Mouse (Mus musculus): ENCODE data around the gene Klhl3. TPM values are rescaled to one million over a fixed set of nuclear protein-coding genes. Genes with fewer than 3 reads are reported as not detected.

Klhl3 gene
- polyA plus RNA-seq, 1 experiment = 0.86 TPM

DNA sequence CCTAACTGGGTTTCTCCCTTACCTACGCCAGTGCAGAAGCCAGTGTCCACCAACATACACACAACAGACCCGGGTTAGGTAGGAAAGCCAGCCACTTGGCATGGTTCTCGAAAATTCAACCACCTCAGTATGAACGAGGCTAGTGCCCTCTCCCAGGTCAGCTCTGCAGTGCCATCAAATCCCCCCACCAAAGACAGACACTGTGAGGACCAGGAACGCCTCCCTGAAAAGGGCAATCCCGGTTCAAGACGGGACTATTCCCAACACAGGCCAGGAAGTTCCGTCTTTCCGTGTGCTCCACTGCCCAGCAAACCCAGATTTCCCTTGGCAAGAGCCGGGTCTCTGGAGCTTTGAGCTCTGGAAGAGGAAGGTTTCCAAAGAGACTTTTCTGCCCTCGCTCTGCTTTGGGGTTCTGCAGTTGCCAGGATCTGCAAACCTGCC lies 771 bp downstream of the Klhl3 start:
- Histone ChIP-seq H3K27me3 (ENCODE audit: control insufficient read depth, insufficient read depth, low read length) (no peaks in the 10 kb centered on the region; the same call in 1 of the 2 replicates), H3K4me3 (ENCODE audit: extremely low read depth, insufficient read depth, insufficient read length) (peak overlapping the region; percentile 57), H3K36me3 (ENCODE audit: control insufficient read depth, insufficient read depth, low read length) (no peaks in the 10 kb centered on the region), H3K27ac (ENCODE audit: insufficient read depth, low read length) (no peak overlapping the region), H3K4me1 (ENCODE audit: control insufficient read depth, insufficient read depth, insufficient read length) (no peaks in the 10 kb centered on the region; the same call in 1 of the 2 replicates)
- WGBS = 6% methylated on average over 11 of the region's 11 CpGs
- no peak for DNase-seq (ENCODE audit: low read depth in 1 of 2, low spot score in 2 of 2)
- no peak for TF ChIP-seq POLR2A (IDR thresholded peaks at IDR 0.05; ENCODE audit: low read depth, low read length)
- no peak for TF ChIP-seq CTCF (IDR thresholded peaks at IDR 0.05; ENCODE audit: extremely low read depth, insufficient read depth, insufficient read length, insufficient replicate concordance)

DNA sequence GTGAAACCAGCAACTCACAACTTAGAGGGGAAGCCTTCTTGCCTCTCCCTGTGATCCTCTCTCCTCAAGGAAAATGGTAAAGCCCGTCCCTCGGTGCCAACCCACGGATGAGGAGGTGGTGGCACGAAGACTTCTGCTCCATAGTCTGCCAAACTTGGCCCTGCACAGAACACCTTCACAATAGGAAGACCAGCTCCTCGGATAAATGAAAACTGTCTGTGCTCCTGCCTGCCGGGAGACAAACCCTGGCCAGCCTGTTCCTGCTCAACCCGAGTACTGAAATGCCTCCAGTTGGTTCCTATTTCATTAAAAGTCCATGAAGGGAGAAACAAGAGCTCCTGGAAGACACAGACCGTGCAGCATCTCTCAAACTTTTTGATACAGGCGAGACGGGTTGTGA lies 1.2 kb downstream of the Klhl3 start:
- Histone ChIP-seq H3K4me3 (ENCODE audit: extremely low read depth, insufficient read depth, insufficient read length) (no peak overlapping the region), H3K27me3 (ENCODE audit: control insufficient read depth, insufficient read depth, low read length) (no peaks in the 10 kb centered on the region; the same call in 1 of the 2 replicates), H3K36me3 (ENCODE audit: control insufficient read depth, insufficient read depth, low read length) (no peaks in the 10 kb centered on the region), H3K27ac (ENCODE audit: insufficient read depth, low read length) (no peak overlapping the region), H3K4me1 (ENCODE audit: control insufficient read depth, insufficient read depth, insufficient read length) (no peaks in the 10 kb centered on the region; the same call in 1 of the 2 replicates)
- WGBS = 46% methylated on average over 10 of the region's 10 CpGs
- DNase-seq (ENCODE audit: low read depth in 1 of 2, low spot score in 2 of 2) = no peak
- TF ChIP-seq POLR2A (IDR thresholded peaks at IDR 0.05; ENCODE audit: low read depth, low read length) (no peak), CTCF (IDR thresholded peaks at IDR 0.05; ENCODE audit: extremely low read depth, insufficient read depth, insufficient read length, insufficient replicate concordance) (no peak)

DNA sequence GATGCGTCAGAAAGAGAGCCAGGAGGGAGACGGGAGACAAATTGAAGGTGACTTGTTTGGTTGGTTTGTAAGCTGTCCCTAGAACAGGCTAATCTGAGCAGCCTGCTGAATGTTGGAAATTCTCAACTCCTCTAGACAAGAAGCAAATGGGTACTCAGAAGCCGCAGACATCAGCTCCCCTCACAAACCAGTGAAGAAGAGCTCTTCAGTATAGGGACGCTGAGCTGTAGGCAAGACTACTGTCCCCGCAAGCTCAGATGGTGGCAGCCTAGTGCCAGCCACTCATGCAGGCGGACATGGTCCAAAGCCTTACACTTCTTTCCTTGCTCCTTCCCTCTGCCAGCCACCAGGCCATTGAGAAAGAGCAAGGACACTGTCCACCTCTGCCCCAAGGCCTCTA lies 2.1 kb downstream of the Klhl3 start:
- 94% methylated on average over 6 of the region's 6 CpGs for WGBS
- Histone ChIP-seq H3K4me1 (ENCODE audit: control insufficient read depth, insufficient read depth, insufficient read length) (no peaks in the 10 kb centered on the region; the same call in 1 of the 2 replicates), H3K27ac (ENCODE audit: insufficient read depth, low read length) (no peak overlapping the region), H3K4me3 (ENCODE audit: extremely low read depth, insufficient read depth, insufficient read length) (no peak overlapping the region), H3K27me3 (ENCODE audit: control insufficient read depth, insufficient read depth, low read length) (no peaks in the 10 kb centered on the region; the same call in 1 of the 2 replicates), H3K36me3 (ENCODE audit: control insufficient read depth, insufficient read depth, low read length) (no peaks in the 10 kb centered on the region)
- TF ChIP-seq POLR2A (IDR thresholded peaks at IDR 0.05; ENCODE audit: low read depth, low read length) (no peak), CTCF (IDR thresholded peaks at IDR 0.05; ENCODE audit: extremely low read depth, insufficient read depth, insufficient read length, insufficient replicate concordance) (no peak)
- no peak for DNase-seq (ENCODE audit: low read depth in 1 of 2, low spot score in 2 of 2)

DNA sequence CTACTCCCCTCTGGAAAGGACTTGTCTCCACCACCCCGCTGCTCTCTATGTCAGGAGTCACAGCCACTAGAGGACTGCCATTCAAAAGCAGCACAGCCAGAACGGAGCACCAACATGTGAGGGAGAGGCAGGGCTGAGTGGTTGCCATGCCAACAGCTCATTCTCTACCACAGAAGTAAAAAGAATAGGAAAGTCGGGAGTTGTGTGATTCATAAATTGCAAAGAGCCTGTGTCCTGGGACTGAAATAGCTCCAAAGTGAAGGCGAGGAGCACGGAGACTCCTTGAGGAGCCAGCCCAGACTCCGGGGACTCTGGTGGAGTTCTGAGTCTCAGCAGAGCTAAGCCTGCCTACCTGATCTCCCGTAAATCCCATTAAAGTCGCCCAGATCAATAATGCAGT lies 22.7 kb downstream of the Klhl3 start:
- Histone ChIP-seq H3K27ac (ENCODE audit: insufficient read depth, low read length) (no peak overlapping the region), H3K36me3 (ENCODE audit: control insufficient read depth, insufficient read depth, low read length) (no peaks in the 10 kb centered on the region), H3K4me1 (ENCODE audit: control insufficient read depth, insufficient read depth, insufficient read length) (no peaks in the 10 kb centered on the region), H3K4me3 (ENCODE audit: extremely low read depth, insufficient read depth, insufficient read length) (no peak overlapping the region), H3K27me3 (ENCODE audit: control insufficient read depth, insufficient read depth, low read length) (no peaks in the 10 kb centered on the region)
- no peak for DNase-seq (ENCODE audit: low read depth in 1 of 2, low spot score in 2 of 2)
- WGBS = 79% methylated on average over 8 of the region's 8 CpGs
- no peak for TF ChIP-seq POLR2A (IDR thresholded peaks at IDR 0.05; ENCODE audit: low read depth, low read length)
- no peak for TF ChIP-seq CTCF (IDR thresholded peaks at IDR 0.05; ENCODE audit: extremely low read depth, insufficient read depth, insufficient read length, insufficient replicate concordance)

DNA sequence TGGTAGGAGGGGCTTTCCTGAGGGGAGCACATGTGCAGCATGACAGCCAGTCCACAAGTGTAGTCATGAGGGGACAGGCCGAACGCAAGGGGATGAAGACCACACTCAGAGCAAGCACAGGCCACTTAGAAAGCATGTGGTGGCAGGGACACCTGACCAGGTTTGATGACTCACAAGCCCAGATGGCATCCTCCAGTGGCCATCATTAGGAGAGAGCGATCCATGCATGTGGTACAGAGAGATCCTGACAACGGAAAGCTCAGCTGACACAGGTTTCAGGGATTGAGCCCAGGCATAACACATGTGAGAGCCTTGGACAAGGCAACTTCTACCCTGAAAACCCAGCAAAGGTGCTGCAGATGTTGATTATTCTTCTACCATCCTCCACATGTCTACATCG lies 29.0 kb downstream of the Klhl3 start:
- WGBS = 90% methylated on average over 5 of the region's 5 CpGs
- H3K4me3 ChIP-seq (ENCODE audit: extremely low read depth, insufficient read depth, insufficient read length) = no peak overlapping the region
- no peaks in the 10 kb centered on the region for H3K36me3 ChIP-seq (ENCODE audit: control insufficient read depth, insufficient read depth, low read length)
- H3K4me1 ChIP-seq (ENCODE audit: control insufficient read depth, insufficient read depth, insufficient read length) = no peaks in the 10 kb centered on the region
- H3K27ac ChIP-seq (ENCODE audit: insufficient read depth, low read length) = no peak overlapping the region
- no peaks in the 10 kb centered on the region for H3K27me3 ChIP-seq (ENCODE audit: control insufficient read depth, insufficient read depth, low read length)
- no peak for DNase-seq (ENCODE audit: low read depth in 1 of 2, low spot score in 2 of 2)
- TF ChIP-seq CTCF (IDR thresholded peaks at IDR 0.05; ENCODE audit: extremely low read depth, insufficient read depth, insufficient read length, insufficient replicate concordance) (no peak), POLR2A (IDR thresholded peaks at IDR 0.05; ENCODE audit: low read depth, low read length) (no peak)

DNA sequence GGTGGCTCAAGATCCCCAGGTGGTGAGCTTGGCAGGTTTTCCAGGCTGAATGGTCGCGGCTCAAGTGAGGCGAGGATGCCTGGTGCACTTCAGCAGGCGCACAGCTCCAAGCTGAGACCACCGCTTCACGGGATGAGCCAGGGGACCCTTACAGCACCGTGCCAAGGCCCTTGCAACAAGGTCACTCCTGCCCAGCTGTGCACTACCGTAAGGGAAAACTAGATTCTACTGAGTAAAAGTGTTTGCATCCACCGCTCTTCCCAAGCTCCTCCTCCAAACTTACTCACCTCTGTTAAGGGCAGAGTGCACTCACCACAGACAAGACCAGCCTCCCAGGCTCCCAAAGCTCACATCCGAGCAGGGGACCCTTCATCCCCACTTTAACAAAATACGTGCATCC lies 29.9 kb downstream of the Klhl3 start:
- Histone ChIP-seq H3K36me3 (ENCODE audit: control insufficient read depth, insufficient read depth, low read length) (no peaks in the 10 kb centered on the region), H3K4me1 (ENCODE audit: control insufficient read depth, insufficient read depth, insufficient read length) (no peaks in the 10 kb centered on the region), H3K27me3 (ENCODE audit: control insufficient read depth, insufficient read depth, low read length) (no peaks in the 10 kb centered on the region), H3K4me3 (ENCODE audit: extremely low read depth, insufficient read depth, insufficient read length) (no peak overlapping the region), H3K27ac (ENCODE audit: insufficient read depth, low read length) (no peak overlapping the region)
- WGBS = 89% methylated on average over 11 of the region's 11 CpGs
- no peak for DNase-seq (ENCODE audit: low read depth in 1 of 2, low spot score in 2 of 2)
- TF ChIP-seq CTCF (IDR thresholded peaks at IDR 0.05; ENCODE audit: extremely low read depth, insufficient read depth, insufficient read length, insufficient replicate concordance) (no peak), POLR2A (IDR thresholded peaks at IDR 0.05; ENCODE audit: low read depth, low read length) (no peak)

DNA sequence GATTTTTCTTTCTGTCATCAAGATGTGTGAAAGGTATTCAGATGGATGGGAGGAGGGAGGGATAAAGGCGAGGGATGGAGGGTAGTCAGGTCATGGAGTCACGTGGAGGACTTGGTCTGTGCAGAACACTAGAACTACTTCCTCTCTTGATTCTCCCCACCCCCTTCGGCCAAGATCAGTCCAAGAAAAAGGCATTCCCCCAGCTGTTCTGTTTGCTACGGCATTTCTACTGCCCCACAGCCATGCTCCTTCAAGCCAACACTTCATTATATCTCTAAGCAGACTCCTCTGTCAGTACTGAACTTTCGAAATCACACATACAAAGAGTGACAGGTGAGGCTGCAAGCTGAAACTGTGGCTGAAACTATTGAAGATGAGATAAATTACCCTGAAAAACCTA lies 30.3 kb downstream of the Klhl3 start:
- H3K27ac ChIP-seq (ENCODE audit: insufficient read depth, low read length) = no peak overlapping the region
- no peaks in the 10 kb centered on the region for H3K36me3 ChIP-seq (ENCODE audit: control insufficient read depth, insufficient read depth, low read length)
- DNase-seq (ENCODE audit: low read depth in 1 of 2, low spot score in 2 of 2) = no peak
- 41% methylated on average over 5 of the region's 5 CpGs for WGBS
- H3K27me3 ChIP-seq (ENCODE audit: control insufficient read depth, insufficient read depth, low read length) = no peaks in the 10 kb centered on the region
- no peak for TF ChIP-seq CTCF (IDR thresholded peaks at IDR 0.05; ENCODE audit: extremely low read depth, insufficient read depth, insufficient read length, insufficient replicate concordance)
- TF ChIP-seq POLR2A (IDR thresholded peaks at IDR 0.05; ENCODE audit: low read depth, low read length) = no peak
- H3K4me1 ChIP-seq (ENCODE audit: control insufficient read depth, insufficient read depth, insufficient read length) = no peaks in the 10 kb centered on the region
- H3K4me3 ChIP-seq (ENCODE audit: extremely low read depth, insufficient read depth, insufficient read length) = no peak overlapping the region
